Mouse (Mus musculus) spleen, adult 2 months (tissue): ENCODE results near the gene Marc1.

ENCODE experiments used
- CTCF ChIP-seq: fragments of 200-500 bp; IDR thresholded peaks from 2 replicates; pipeline ENCODE4 v1.5.1; 2011; ENCODE audit warnings: mild to moderate bottlenecking, inconsistent platforms; ENCODE audit not compliant: insufficient read depth, insufficient read length, insufficient replicate concordance; ENCODE audit errors: extremely low read depth
- POLR2A ChIP-seq: fragments of 200-500 bp; IDR thresholded peaks from 2 replicates; pipeline ENCODE4 v1.6.1; 2011; ENCODE audit warnings: low read depth, low read length, inconsistent platforms

- TF ChIP-seq CTCF: no peak
- TF ChIP-seq POLR2A: no peak
Observed at GRCm38 (mm10) chr1:184858253-184858652, 47.1 kb upstream of the Marc1 start.
